ENCODE assay signal across 8 mouse cellular contexts in the genomic region with DNA sequence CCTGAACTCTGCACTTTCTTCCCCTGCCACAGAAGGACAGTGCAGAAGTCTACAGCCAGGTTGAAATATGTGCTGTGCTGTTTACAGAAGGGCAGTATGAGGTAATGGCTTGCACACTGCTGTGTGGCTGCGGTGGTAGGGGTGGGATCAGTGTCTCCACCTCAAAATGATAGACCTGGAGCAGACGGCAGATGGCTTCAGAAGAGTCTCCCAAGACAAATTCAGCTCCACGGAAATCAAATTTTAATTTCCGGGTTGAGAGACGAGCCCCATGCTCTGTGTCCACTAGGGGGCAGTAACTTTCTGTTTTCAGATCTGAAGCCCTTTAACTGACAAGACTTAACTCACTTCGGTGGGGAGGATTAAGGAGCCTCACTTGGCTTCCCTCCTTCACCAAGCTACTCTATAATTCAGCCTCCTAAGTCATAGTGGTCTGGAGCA. TPM values are rescaled to one million over a fixed set of nuclear protein-coding genes. Genes with fewer than 3 reads are reported as not detected.
A peak's percentile ranks its signal among the peaks of the same experiment; 100 is the strongest.
DNase-seq lines count a peak whose midpoint lies in the region; ATAC-seq and TF ChIP-seq lines count a peak whose summit lies in the region.

No protein-coding gene starts in this region.

- in situ Hi-C loops in Patski (cut with MboI; ENCODE audit: low pct_unique_long_range_greater_than_20kb), result no loop called here

- peak; percentile 67 for DNase-seq in forebrain, embryonic 11.5 days (ENCODE audit: low spot score)
- no peak for DNase-seq in Patski (ENCODE audit: low read depth, low spot score)
- DNase-seq in embryonic facial prominence, embryonic 11.5 days (ENCODE audit: low spot score), result peak; percentile 86
- DNase-seq in liver, adult 2 months (ENCODE audit: extremely low read depth, low read depth, low spot score), result peak; percentile 57
- peak; percentile 61 for DNase-seq in thymus, postnatal 25 days

- 0 out of 2 replicates have a peak, but pooled peaks have one; percentile 33 for ATAC-seq in forebrain, embryonic 11.5 days (replicated peaks; ENCODE audit: low FRiP score)
- ATAC-seq in forebrain, embryonic 15.5 days (replicated peaks), result no peak; the same call in 1 of the 2 replicates
- ATAC-seq in Patski, result peak; percentile 31
- ATAC-seq in embryonic facial prominence, embryonic 11.5 days (replicated peaks; ENCODE audit: insufficient number of reproducible peaks, low FRiP score, low TSS enrichment, low read depth), result no peak
- ATAC-seq in hindbrain, embryonic 15.5 days (ENCODE audit: low FRiP score, low read depth), result no peak; the same call in 1 of the 2 replicates
- ATAC-seq in midbrain, embryonic 15.5 days (replicated peaks), result peak; percentile 58; the same call in 1 of the 2 replicates

- TF ChIP-seq POLR2A in liver, adult 2 months (IDR thresholded peaks at IDR 0.05; ENCODE audit: extremely low read depth, insufficient read depth, low read length), result no peak

- WGBS in forebrain, embryonic 11.5 days, result 18% methylated on average over 6 of the region's 6 CpGs
- WGBS in forebrain, embryonic 15.5 days, result 19% methylated on average over 6 of the region's 6 CpGs
- 18% methylated on average over 6 of the region's 6 CpGs for WGBS in embryonic facial prominence, embryonic 11.5 days
- WGBS in hindbrain, embryonic 15.5 days, result 11% methylated on average over 6 of the region's 6 CpGs
- WGBS in liver, adult 2 months, result 8% methylated on average over 6 of the region's 6 CpGs
- 15% methylated on average over 6 of the region's 6 CpGs for WGBS in midbrain, embryonic 15.5 days

- POLR2A ChIA-PET in Patski (lab: Charles Lee), result interaction anchor here (0.6 to 0.8 kb wide), 2 partner anchors 12 kb away, joined by 3 to 4 read pairs; a partner anchor contains a TSS

- H3K4me2 ChIP-seq in forebrain, embryonic 11.5 days (ENCODE audit: low read depth, low read length, severe bottlenecking), result no peak overlapping the region
- no peak overlapping the region for H3K4me2 ChIP-seq in forebrain, embryonic 15.5 days (replicated peaks)
- no peak overlapping the region for H3K4me2 ChIP-seq in embryonic facial prominence, embryonic 11.5 days (ENCODE audit: low read depth, low read length)
- H3K4me2 ChIP-seq in hindbrain, embryonic 15.5 days, result peak overlapping the region; percentile 42
- peak overlapping the region; percentile 28 for H3K4me2 ChIP-seq in midbrain, embryonic 15.5 days

- H3K9ac ChIP-seq in forebrain, embryonic 11.5 days (ENCODE audit: low read length), result no peak overlapping the region
- H3K9ac ChIP-seq in forebrain, embryonic 15.5 days (replicated peaks), result no peak overlapping the region
- no peak overlapping the region for H3K9ac ChIP-seq in embryonic facial prominence, embryonic 11.5 days (replicated peaks; ENCODE audit: low read length)
- H3K9ac ChIP-seq in hindbrain, embryonic 15.5 days, result no peak overlapping the region
- H3K9ac ChIP-seq in liver, adult 2 months (ENCODE audit: low read depth, low read length), result peak overlapping the region; percentile 33
- no peak overlapping the region for H3K9ac ChIP-seq in midbrain, embryonic 15.5 days

- H3K27ac ChIP-seq in forebrain, embryonic 11.5 days (ENCODE audit: low read depth, low read length), result no peak overlapping the region
- no peak overlapping the region for H3K27ac ChIP-seq in forebrain, embryonic 15.5 days (replicated peaks)
- no peak overlapping the region for H3K27ac ChIP-seq in embryonic facial prominence, embryonic 11.5 days (replicated peaks; ENCODE audit: low read depth, low read length)
- no peak overlapping the region for H3K27ac ChIP-seq in hindbrain, embryonic 15.5 days (replicated peaks)
- H3K27ac ChIP-seq in liver, adult 2 months (replicated peaks; ENCODE audit: insufficient read depth, low read depth, low read length), result no peak overlapping the region
- no peak overlapping the region for H3K27ac ChIP-seq in midbrain, embryonic 15.5 days

- peak; percentile 86 for TF ChIP-seq CTCF in Patski (IDR thresholded peaks at IDR 0.05)
- peak; percentile 36; the same call in 1 of the 2 replicates for TF ChIP-seq CTCF in liver, adult 2 months (IDR thresholded peaks at IDR 0.05; ENCODE audit: low read depth, low read length)

- no peaks in the 10 kb centered on the region for H3K4me1 ChIP-seq in forebrain, embryonic 11.5 days (replicated peaks; ENCODE audit: control insufficient read depth, insufficient read depth, low read length)
- H3K4me1 ChIP-seq in forebrain, embryonic 15.5 days, result no peaks in the 10 kb centered on the region
- H3K4me1 ChIP-seq in embryonic facial prominence, embryonic 11.5 days (ENCODE audit: control insufficient read depth, insufficient read depth, low read length), result no peaks in the 10 kb centered on the region
- 0 out of 2 replicates have a peak, but pooled peaks cover 2% of the 10 kb centered on the region for H3K4me1 ChIP-seq in hindbrain, embryonic 15.5 days (replicated peaks)
- H3K4me1 ChIP-seq in liver, adult 2 months (ENCODE audit: control insufficient read depth, insufficient read depth, low read length), result no peaks in the 10 kb centered on the region
- H3K4me1 ChIP-seq in midbrain, embryonic 15.5 days, result no peaks in the 10 kb centered on the region

- CTCF ChIA-PET in Patski (lab: Charles Lee), result interaction anchor here (0.7 to 6.4 kb wide), 14 partner anchors 10 to 123 kb away, joined by 3 to 125 read pairs (median 6); a partner anchor contains a TSS

- no peaks in the 10 kb centered on the region for H3K9me3 ChIP-seq in forebrain, embryonic 11.5 days (ENCODE audit: control insufficient read depth, low read length)
- no peaks in the 10 kb centered on the region for H3K9me3 ChIP-seq in forebrain, embryonic 15.5 days
- no peaks in the 10 kb centered on the region for H3K9me3 ChIP-seq in embryonic facial prominence, embryonic 11.5 days (replicated peaks; ENCODE audit: control insufficient read depth, low read length)
- no peaks in the 10 kb centered on the region for H3K9me3 ChIP-seq in hindbrain, embryonic 15.5 days
- H3K9me3 ChIP-seq in midbrain, embryonic 15.5 days, result no peaks in the 10 kb centered on the region

- H3K4me3 ChIP-seq in forebrain, embryonic 11.5 days (ENCODE audit: low read depth, low read length), result no peak overlapping the region
- no peak overlapping the region for H3K4me3 ChIP-seq in forebrain, embryonic 15.5 days
- no peak overlapping the region for H3K4me3 ChIP-seq in embryonic facial prominence, embryonic 11.5 days (ENCODE audit: low read depth, low read length)
- H3K4me3 ChIP-seq in hindbrain, embryonic 15.5 days, result no peak overlapping the region
- no peak overlapping the region for H3K4me3 ChIP-seq in liver, adult 2 months (ENCODE audit: insufficient read depth, low read depth, low read length)
- H3K4me3 ChIP-seq in midbrain, embryonic 15.5 days, result no peak overlapping the region

- H3K36me3 ChIP-seq in forebrain, embryonic 11.5 days (ENCODE audit: control insufficient read depth, insufficient read depth, low read length), result no peaks in the 10 kb centered on the region
- no peaks in the 10 kb centered on the region for H3K36me3 ChIP-seq in forebrain, embryonic 15.5 days
- no peaks in the 10 kb centered on the region for H3K36me3 ChIP-seq in embryonic facial prominence, embryonic 11.5 days (replicated peaks; ENCODE audit: control insufficient read depth, insufficient read depth, low read depth, low read length)
- no peaks in the 10 kb centered on the region for H3K36me3 ChIP-seq in hindbrain, embryonic 15.5 days
- H3K36me3 ChIP-seq in liver, adult 2 months (ENCODE audit: control insufficient read depth, insufficient read depth, low read length), result no peaks in the 10 kb centered on the region
- H3K36me3 ChIP-seq in midbrain, embryonic 15.5 days (replicated peaks), result no peaks in the 10 kb centered on the region

- no peaks in the 10 kb centered on the region for H3K79me2 ChIP-seq in liver, adult 2 months (ENCODE audit: control insufficient read depth, insufficient read depth, low read length)

- no peaks in the 10 kb centered on the region for H3K27me3 ChIP-seq in forebrain, embryonic 11.5 days (ENCODE audit: control insufficient read depth, insufficient read depth, low read length)
- H3K27me3 ChIP-seq in forebrain, embryonic 15.5 days, result no peaks in the 10 kb centered on the region
- H3K27me3 ChIP-seq in Patski, result no peaks in the 10 kb centered on the region
- H3K27me3 ChIP-seq in embryonic facial prominence, embryonic 11.5 days (ENCODE audit: control insufficient read depth, insufficient read depth, low read length), result no peaks in the 10 kb centered on the region
- no peaks in the 10 kb centered on the region for H3K27me3 ChIP-seq in hindbrain, embryonic 15.5 days
- no peaks in the 10 kb centered on the region for H3K27me3 ChIP-seq in liver, adult 2 months (ENCODE audit: control insufficient read depth, insufficient read depth, low read length)
- no peaks in the 10 kb centered on the region for H3K27me3 ChIP-seq in midbrain, embryonic 15.5 days (replicated peaks)

RNA-seq across cellular contexts. Expression of a gene that starts 12.0 kb away (rescaled TPM):
- polyA plus RNA-seq in forebrain, embryonic 11.5 days (2014; fragmentation: Nextera tagmentation; extraction: Ambion mirVana), result 128 and 133 TPM in 2 replicates
- 51.9 and 62.4 TPM in 2 replicates for polyA plus RNA-seq in forebrain, embryonic 15.5 days (2015; fragmentation: Nextera tagmentation; extraction: Ambion mirVana)
- polyA plus RNA-seq in Patski (2021), result 72.8 TPM
- polyA plus RNA-seq in embryonic facial prominence, embryonic 11.5 days (2014; fragmentation: Nextera tagmentation; extraction: Ambion mirVana), result 92.2 and 101 TPM in 2 replicates
- polyA plus RNA-seq in hindbrain, embryonic 15.5 days (2015; fragmentation: Nextera tagmentation; extraction: Ambion mirVana), result 30.7 and 33.5 TPM in 2 replicates
- total RNA-seq in liver, adult 2 months (2014; rRNA removed), result 1.9 and 2.4 TPM in 2 replicates
- polyA plus RNA-seq in liver, adult 2 months (2012; rRNA removed), result 0.76 and 1.4 TPM in 2 replicates
- polyA plus RNA-seq in midbrain, embryonic 15.5 days (2015; fragmentation: Nextera tagmentation; extraction: Ambion mirVana), result 29.6 and 30.2 TPM in 2 replicates

Comparison
In these comparisons a context has a peak if more than half of its experiments do, and no peak if none do; other contexts are left out.
1. ATAC-seq: peak in forebrain, embryonic 11.5 days (single experiment), Patski (single experiment) and midbrain, embryonic 15.5 days (single experiment); none in forebrain, embryonic 15.5 days (single experiment), embryonic facial prominence, embryonic 11.5 days (single experiment) and hindbrain, embryonic 15.5 days (single experiment).
2. H3K4me2 ChIP-seq: peak in hindbrain, embryonic 15.5 days (single experiment) and midbrain, embryonic 15.5 days (single experiment); none in forebrain, embryonic 11.5 days (single experiment), forebrain, embryonic 15.5 days (single experiment) and embryonic facial prominence, embryonic 11.5 days (single experiment).
3. RNA of a gene that starts 12.0 kb away (polyA plus RNA-seq): 128 to 133 TPM in forebrain, embryonic 11.5 days, 92.2 to 101 TPM in embryonic facial prominence, embryonic 11.5 days, 72.8 TPM in Patski (single experiment), 51.9 to 62.4 TPM in forebrain, embryonic 15.5 days, 30.7 to 33.5 TPM in hindbrain, embryonic 15.5 days and 29.6 to 30.2 TPM in midbrain, embryonic 15.5 days; 0.76 to 1.4 TPM in liver, adult 2 months; every median in the first group is over 10 times any median in the second.